Mouse (Mus musculus): ENCODE data around the gene Insl5.

DNA sequence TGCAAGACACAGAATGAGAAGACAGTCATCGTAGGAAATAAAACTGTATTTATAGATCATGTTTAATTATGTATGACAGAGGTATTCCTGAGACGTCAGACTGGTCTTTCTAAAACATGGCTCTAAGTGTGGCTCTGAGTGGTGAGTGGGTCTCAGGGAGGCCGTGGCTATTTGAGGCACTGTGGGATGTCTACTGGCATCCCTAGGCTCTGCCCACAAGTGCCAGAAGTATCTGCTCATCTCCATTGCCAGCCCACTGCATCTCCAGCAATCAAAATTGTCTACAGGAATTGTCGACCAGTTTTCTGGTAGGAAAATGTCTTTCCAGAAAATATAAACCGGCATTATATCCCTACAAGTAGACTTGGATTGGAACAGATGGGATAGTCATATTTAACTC, 30.3 kb upstream of the Insl5 start:
- TF ChIP-seq CEBPB (IDR thresholded peaks at IDR 0.05; ENCODE audit: insufficient read depth, poor library complexity, severe bottlenecking) (no peak), E2F4 (IDR thresholded peaks at IDR 0.05; ENCODE audit: insufficient read depth) (no peak), POLR2A (IDR thresholded peaks at IDR 0.05; ENCODE audit: insufficient read length, low read depth) (no peak), MAX (IDR thresholded peaks at IDR 0.05; ENCODE audit: low read depth) (no peak), MYOD1 (IDR thresholded peaks at IDR 0.05; ENCODE audit: control insufficient read depth in 1 of 3, insufficient read length in 2 of 3, low read depth in 2 of 3) (no peak), TCF12 (IDR thresholded peaks at IDR 0.05; ENCODE audit: insufficient read depth, poor library complexity, severe bottlenecking) (no peak), POLR2AphosphoS2 (IDR thresholded peaks at IDR 0.05; ENCODE audit: insufficient read length, low read depth) (no peak), USF1 (IDR thresholded peaks at IDR 0.05; ENCODE audit: low read depth) (no peak), SRF (IDR thresholded peaks at IDR 0.05; ENCODE audit: control insufficient read depth, insufficient read length, low read depth) (no peak), MYOG (IDR thresholded peaks at IDR 0.05; ENCODE audit: control insufficient read depth in 1 of 3, insufficient read depth in 1 of 3, insufficient read length in 2 of 3, low read depth in 2 of 3) (no peak)

Data from myocyte (in vitro differentiated cells).